Mouse (Mus musculus) gastrocnemius, adult 2 months (tissue): ENCODE measurements around the gene Obox8. TPM values are rescaled to one million over a fixed set of nuclear protein-coding genes. Genes with fewer than 3 reads are reported as not detected.
A peak's percentile ranks its signal among the peaks of the same experiment; 100 is the strongest.

Experiments
- DNase-seq: peaks from one replicate; pipeline ENCODE4 v3.0.0; 2022
- H3K27ac ChIP-seq: fragments of 200-600 bp; 2 replicates; pipeline ENCODE4 v1.8.1; 2022; ENCODE audit warnings: mild to moderate bottlenecking
- H3K4me3 ChIP-seq: fragments of 200-600 bp; 2 replicates; pipeline ENCODE4 v1.8.1; 2022; ENCODE audit warnings: mild to moderate bottlenecking, moderate library complexity
- CTCF ChIP-seq: fragments of 200-600 bp; IDR thresholded peaks from 2 replicates; pipeline ENCODE4 v1.8.1; 2022; ENCODE audit warnings: antibody characterized with exemption, mild to moderate bottlenecking, moderate library complexity
- intact Hi-C: fragments of 180-260 bp; cut with DNase I; formaldehyde crosslinking; loops from one replicate; pipeline ENCODE4 v1.15.1; 2025
- long read RNA-seq, 2 experiments: library from polyadenylated mRNA; stranded (forward); transcript quantifications; one replicate each; pipeline ENCODE4 v2.0.0; 2021
- total RNA-seq, 2 experiments: library from RNA; stranded (reverse); gene quantifications; 2 replicates each; pipeline ENCODE4 v1.2.3; 2021

The Obox8 gene
- not detected for total RNA-seq
- long read RNA-seq, experiment 1: 0 reads
- long read RNA-seq, experiment 2: 0 reads

- no peak within 1 kb of the TSS for H3K27ac ChIP-seq
- no peak within 1 kb of the TSS for H3K4me3 ChIP-seq
- no peak for DNase-seq
- TF ChIP-seq CTCF: no peak
- intact Hi-C loops: no loop called here
Measured at GRCm38 (mm10) chr7:14333457-14333856, at the start of gene Obox8. Obox8 (minus strand) TSS chr7:14333557.

GRCm38 (mm10) chr7:14317209-14317608 lies 16.1 kb downstream of the Obox8 start:
- DNase-seq: no peak
- TF ChIP-seq CTCF: peak; percentile 32; the same call in 1 of the 2 replicates
- Histone ChIP-seq H3K4me3 (no peak overlapping the region), H3K27ac (no peak overlapping the region)
- intact Hi-C loops: loop anchor here (5.0 kb wide), 1 partner anchor 1030 kb away; no protein-coding TSS in a partner anchor

DNA sequence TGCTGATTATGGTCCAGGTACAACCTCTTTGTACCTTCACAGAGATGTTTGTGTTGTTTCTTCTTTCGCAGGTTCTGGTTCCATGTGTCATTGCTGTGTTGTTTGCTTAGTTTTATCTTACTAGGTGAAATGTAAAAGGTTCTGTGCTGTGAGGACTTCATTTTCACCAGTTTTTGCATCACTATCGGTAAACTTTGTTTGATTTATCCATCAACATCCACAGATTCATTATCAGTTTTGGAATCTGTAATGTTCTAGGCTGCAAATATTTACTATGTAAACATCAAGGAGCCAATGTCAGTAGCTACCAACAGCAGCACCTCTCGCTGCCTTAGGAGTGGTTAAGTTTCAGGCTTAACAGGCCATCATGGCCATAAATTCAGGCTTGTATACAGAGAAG lies 24.7 kb downstream of the Obox8 start:
- Histone ChIP-seq H3K27ac (no peak overlapping the region), H3K4me3 (no peak overlapping the region)
- intact Hi-C loops: no loop called here
- no peak for DNase-seq
- TF ChIP-seq CTCF: no peak

DNA sequence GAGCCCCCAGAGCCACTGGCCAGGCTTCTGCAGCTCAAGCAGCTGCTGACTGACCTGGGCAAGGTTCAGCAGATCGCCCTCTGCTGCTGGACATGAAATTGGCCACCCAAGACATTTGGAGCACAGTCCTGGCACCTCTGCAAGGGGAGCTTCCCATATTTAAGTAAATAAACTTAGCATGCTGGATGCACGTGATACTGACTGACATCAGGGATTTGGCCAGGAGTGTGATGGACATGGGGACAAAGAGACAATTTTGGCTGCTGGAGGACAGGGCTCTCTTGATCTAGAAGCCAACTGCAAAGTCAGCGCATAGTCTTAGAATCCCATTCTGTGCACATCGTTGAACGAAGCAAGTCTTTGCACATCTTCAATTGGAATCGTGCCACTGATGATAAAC lies 25.8 kb downstream of the Obox8 start:
- Histone ChIP-seq H3K4me3 (no peak overlapping the region), H3K27ac (no peak overlapping the region)
- TF ChIP-seq CTCF: no peak
- intact Hi-C loops: no loop called here
- DNase-seq: no peak

Other genes with a start within 250 kb of the Obox8 start
- not detected for gene Sult2a3, start 210.5 kb downstream of the Obox8 start, total RNA-seq
- gene Sult2a6, start 78.7 kb downstream of the Obox8 start, total RNA-seq: not detected
- gene Sult2a8, start 113.2 kb upstream of the Obox8 start, total RNA-seq: not detected
- gene Sult2a7, start 160.7 kb upstream of the Obox8 start, total RNA-seq: not detected
- not detected for gene Vmn1r90, start 229.9 kb upstream of the Obox8 start, total RNA-seq